Mouse (Mus musculus) gastrocnemius, adult 8-10 months (tissue): ENCODE measurements at regions not wholly inside any gene's neighbourhood (a gene's known extent, or its start where the extent isn't known, plus 50 kb on each side); places are given as distances from the start of the nearest gene placed in this dataset.

Experiments
- DNase-seq, 2 experiments: peaks; one replicate each; pipeline ENCODE4 v3.0.0; 2022; ENCODE audit warnings: low spot score in 2 of 2

DNA sequence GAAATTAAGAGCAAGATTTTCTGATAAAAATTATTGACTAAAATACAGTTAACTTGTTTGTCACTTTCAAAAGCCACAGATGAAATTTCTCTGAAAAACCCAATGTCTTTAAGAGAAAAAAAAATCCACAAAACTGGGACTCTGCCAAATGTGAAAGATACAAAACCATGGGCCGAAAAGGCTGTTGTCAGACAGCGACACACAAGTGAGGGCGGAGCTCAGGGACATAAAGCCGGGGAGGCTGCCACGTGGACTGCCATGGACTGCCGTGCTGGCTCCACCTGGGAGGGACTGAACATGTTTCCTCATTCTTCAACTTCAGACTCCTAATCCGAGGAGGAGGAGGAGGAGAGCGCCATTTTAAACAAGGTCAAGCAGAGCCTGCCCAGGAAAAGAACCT is 200.4 kb upstream of the Klf14 start:
- DNase-seq, result no peak

DNA sequence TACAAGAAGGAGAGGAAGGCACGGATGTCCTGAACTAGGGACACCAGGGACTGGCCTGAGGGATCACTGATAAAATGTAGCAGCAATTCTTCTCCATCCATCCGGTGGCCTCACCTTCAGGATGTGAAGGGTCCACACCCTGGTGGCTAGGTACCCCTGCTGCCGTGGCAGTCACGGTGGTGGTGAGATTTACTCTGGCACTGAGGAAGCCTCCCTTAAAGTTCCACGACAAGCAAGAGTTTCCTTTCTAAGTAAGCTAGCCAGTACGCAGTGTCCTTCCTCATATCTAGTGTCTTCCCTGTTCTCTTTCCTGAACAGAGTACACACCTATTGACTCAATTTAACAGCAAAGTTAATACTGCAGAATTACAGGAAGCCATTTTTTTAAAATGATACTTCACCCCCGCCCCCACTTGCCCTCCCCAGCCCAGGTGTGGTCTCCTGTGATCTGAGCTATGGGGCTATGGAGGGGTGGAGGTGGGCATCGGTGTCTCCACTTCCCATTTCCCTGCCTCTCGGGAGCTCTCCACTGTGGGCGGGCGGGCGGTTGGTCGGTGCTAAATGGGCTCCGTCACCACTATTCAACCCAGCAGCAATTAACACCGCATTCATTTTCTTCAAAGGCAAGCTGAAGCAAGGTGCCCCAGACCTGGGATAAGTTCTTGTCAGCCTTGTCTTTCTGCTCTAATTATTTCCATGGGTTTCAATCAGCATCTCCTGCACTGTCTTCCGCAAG is 201.2 kb upstream of the Klf14 start:
- no peak for DNase-seq

DNA sequence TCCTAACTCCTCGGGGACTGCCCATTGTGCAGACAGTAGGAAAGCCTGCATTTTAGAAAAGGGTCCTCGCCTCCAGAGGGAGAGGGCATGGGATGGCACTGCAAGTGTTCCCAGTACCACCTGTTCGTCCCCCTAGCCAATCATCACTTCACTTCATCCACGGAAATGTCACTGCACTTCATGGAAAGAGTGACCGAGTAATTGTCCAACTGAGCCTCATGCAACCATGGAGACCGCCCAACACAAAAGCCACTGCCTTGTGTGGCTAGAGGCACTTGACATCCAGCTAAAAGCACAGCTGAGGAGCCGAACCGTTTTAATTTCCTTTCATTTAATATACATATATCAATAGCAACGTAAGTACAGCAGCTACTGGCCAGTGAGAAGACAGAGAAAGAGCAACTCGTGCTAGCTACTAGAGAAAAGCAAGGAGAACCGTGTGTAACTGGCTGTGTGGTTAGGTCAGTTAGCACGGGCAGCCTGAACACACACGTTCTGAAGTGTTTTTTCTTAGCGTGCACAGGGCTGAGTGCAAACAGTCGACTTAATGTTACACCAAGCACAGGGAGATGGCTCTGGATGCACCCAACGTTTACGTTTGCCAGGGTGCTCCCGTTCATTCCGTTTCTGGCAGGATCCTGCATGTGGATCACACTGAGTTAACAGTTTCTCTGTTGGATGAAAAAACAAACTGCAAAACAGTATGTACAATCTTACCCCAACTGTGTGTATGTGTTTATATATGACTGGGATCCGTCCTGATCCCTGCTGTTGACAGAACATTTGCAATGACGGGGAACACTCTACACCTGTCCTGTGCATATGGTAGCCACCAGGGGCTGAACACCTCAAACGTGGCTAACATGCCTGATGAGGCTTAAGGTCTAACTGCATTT is 202.8 kb upstream of the Klf14 start:
- DNase-seq, result no peak

DNA sequence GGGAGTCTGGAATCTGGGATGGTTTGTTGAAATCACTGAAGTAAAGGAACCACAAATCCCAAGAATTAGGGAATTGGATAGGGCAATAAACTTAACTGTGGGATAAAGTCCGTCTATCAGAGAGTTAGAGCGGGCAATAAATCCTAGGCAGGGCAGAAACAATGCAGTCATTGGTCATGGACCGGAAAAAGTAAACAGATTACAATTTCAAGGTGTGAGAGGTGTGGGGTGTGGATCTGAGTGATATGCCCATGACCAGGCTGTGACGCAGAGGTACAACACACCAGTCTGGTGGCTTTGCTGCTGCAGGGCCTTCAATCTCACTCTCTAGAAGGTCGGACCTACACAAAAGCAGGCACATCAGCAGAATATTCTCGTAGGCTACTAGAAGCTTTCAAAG is 206.1 kb upstream of the Klf14 start:
- no peak for DNase-seq

DNA sequence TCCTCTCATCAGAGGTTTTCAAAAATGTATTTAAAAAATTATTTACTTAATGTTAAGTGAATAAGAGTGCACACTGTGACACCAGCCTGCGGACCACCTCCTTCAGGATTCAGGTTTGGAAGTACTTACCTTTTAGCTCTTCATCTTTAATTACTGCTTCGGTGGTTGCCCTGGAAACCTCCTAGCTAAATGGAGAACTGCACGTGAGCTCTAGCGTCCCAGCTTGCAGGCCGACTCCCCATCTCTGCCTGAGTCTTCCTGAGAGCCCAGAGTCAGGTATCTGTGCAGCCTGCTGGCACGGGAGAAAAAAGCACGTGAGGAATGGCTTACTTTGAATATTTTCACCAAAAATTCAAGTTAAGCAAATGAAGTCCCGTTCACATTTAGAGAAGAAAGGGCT is 207.5 kb upstream of the Klf14 start:
- DNase-seq, result no peak

DNA sequence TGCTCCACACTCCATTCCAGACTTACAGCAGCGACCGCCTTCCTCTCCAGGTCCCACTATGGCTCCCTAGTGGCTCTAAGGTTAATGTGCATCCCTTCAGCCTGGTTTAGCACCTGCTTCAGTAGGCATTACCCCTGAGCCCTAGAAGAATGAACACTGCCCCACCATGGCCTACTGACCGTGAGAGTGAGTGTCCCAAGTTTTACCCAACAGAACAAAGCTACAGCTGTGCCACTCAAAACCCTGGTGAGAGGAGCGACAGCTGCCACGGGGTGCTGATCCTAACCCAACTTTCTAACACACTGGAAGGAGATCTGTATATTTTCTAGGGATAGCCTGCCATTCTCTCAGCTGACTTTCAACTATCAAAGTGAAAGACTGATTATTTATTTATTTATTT is 208.9 kb upstream of the Klf14 start:
- no peak for DNase-seq

DNA sequence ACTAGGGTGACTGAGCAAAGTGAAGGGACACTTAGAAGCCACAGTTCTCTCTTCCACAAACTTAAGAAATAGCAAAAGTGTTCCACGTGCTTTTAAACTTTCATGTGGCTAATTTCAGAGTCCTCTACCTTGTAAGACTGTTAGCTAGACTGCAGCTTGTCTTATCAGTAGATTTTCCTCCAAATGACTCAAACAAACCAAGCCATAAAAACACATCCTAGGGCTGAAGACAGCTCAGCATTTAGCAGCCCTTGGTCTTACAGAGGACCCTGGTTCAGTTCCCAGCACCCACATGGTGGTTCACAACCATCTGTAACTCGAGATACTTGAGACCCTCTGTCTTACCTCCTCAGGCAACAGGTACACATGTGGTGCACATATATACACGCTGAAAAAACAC is 209.9 kb upstream of the Klf14 start:
- DNase-seq, result no peak

DNA sequence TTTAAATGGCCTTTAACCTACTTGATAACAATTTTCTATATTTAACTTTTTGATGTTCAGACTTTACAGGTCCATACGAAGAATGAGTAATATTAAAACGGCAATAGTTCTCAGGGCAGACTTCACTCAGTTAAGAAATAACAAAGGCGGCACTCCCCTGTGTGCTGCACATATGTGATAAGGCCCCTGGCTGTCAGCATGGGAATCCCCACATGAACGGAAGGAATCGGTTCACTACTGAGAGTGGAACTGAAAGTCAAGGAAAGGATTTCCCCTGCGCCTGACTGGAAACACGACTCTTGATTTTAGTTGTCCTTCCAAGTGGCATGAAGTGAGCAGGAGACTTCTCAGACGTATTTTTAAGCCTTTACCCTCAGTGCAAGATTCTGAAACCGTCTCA is 210.5 kb upstream of the Klf14 start:
- DNase-seq, result no peak

DNA sequence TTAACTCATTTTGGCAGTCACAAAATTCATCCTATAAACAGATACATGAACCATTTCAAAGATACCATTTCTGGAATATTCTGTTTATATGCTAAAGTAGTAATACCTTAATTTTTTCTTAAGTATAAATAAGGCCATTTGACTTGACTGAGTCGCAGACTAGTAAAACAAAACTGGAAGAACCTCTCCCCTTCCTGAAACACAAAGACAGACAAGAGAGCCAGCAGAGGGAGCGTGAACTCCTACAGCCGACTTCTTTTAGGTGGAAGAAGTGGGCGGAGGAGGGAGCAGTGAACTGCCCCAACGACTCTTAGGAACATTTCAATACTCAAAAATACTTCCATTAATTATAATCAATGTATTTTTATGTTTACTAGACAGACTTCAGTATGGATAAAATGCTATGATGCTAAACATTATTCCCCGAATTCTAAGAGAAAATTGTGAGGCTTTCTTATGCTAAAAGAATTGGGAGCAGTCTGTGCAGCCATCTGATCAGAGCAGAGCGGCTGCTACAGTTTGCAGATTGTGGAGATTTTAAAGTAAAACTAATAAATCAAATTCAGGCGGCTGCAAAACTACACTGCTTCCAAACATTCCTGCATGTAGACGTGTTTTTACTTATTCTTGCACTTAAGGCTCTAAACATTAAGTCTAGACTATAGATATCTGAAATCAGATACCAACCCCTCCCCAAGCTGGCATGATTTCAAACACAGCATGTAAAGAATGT is 211.2 kb upstream of the Klf14 start:
- no peak for DNase-seq

DNA sequence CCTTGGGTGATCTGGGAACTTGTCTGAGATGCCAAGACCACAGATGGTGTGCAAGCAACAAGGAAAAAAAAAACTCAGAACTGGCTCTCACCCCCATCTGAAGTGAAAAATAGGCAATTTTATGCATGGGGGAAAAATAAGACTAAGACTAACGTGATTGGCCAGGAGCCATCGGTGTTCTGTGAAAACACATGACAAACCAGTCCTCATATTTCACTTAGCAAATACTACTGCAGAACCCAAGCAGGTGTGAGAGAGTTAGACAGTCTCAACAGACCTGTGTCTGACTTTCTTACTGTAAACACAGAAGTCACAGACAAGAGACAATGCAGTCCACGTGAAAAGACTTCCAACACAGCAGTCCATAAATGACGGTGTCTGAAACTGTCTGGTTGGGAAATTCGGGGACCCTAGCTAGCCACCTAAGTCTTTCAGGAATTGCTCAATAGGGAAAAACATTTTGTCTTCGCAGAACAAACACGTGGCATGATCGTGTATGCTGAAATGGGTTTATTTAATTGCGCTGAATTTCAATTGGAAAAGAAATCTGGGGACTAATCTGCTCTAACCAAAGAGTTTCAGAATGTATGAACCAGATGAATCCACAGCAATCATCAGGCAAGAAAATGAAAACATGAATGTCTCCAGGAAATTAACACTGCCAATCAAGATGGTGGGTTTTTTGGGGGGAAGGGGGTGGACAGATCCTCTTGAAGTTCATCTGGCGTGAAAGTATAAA is 213.1 kb upstream of the Klf14 start:
- no peak for DNase-seq

DNA sequence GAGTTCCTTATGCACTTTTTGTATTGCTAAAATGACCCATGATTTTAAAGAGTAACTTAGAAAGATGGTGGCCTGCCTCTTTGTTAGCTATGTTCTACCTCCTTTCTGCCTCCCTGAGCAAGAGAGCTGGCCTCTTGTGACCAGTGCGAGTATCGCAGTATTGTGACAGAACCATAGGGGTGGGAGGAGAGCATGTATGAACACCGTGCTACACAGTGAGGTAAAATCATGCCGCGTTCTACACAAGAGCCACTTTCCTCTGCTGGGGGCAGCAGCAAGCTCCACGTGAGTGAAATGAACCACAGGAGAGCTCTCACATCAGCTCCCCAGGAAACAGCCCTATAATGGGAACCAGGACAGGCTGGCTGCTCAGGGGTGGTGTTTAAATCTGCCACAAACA is 216.9 kb upstream of the Klf14 start:
- no peak for DNase-seq

DNA sequence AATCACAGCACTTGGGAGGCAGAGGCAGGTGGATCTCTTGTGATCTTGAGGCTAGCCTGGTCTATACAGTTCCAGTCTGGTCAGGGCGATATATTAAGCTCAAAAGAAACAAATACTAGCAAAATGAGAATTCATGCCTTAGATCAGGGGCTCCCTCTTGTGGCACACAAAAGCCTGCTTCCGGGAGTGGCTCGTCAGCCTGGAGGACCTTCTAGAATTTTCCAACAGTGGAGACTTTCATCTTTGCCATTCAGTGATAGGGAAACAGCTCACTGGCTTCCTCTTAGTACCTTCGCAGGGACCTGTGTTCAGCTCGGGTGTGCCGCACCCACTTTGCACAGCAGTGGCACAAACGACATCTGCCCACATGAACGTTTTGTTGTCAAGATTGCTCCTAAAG is 217.5 kb upstream of the Klf14 start:
- no peak for DNase-seq

DNA sequence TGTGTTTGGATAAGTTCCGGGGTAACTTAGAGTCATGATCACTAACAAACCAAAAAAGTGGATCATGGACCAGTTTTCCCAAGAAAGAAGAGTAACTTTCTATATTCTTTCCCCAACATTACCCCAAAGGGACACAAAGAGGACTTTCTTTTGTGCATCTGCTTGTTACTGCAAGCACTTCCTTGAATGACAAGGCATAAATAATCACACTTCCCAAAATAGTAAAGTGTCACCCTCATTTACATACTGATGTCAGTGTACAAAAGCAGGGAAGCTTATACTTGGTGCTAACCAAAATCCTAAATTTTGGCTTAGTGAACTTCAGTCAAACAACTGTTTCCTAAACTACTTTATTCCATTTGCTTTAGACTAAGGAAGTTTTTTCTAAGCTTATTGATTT is 218.0 kb upstream of the Klf14 start:
- DNase-seq, result no peak

DNA sequence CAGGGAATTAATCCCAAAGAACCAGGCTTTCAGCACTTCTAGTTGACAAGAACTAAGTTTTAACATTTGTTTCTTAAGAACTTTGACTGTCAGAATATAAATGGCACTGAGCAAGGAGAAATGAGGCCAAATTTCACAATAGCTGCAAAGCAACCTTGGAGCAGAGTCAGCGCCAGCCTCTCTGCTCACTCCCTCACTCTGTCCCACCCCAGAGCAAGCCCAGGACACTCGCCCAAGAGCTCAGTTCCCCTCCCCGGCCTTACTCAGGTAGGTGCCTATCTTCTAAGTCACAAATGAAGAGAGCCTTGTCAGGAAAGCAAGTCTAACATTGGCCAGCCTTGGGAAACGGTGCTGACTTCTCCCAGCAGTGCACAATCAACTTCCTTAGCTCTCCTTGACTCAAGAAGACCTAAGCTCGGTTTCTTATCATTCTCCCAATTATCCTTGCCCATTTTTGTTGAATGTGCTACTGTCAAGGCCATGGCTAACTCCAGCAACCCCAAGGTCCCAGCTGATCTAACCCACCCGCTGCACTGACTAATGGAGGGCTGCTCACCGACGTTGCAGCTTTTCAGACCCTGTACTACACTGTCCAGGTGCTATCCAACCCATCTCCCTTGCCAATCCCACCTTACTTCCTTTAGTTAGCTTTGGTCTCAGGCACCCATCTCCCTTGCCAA is 219.5 kb upstream of the Klf14 start:
- DNase-seq, result no peak

DNA sequence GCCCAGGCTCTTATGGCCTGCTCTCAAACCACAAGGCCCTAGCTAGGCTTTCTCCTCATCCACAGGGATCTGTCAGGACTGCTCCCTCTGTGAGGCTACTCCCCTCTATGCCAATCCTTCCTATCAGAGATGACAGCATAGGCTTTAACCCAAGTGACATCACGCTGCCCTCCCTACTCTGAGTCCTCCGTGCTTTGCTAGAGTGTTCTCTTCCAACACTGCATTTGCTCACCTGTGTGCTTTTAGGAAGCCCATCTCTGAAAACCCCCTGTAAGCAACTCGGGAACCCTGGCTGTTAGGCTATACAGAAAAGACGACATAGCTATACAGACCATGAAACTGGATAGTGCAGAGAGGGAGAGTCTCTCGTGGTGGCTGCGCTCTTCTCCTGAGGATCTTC is 216.3 kb upstream of the Mkln1 start:
- DNase-seq, result no peak

DNA sequence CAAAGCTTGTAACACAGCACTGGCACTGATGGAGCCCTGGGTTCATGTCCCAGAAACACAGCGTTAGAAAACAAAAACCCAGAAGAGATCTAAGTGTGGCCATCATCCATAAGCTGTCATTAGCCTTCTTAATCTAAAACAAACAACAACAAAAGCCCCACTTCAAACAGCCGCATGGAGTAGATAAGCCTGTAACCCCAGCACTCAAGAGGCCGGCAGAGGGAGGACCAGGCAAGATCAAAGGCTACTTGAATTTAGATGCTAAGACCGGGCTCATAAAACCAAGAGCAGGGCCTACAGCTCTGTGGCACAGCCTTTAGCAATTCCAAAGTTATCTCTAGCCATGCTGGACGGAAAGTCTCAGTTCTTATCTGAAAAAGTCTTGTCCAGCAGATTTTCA is 215.4 kb upstream of the Mkln1 start:
- DNase-seq, result no peak

DNA sequence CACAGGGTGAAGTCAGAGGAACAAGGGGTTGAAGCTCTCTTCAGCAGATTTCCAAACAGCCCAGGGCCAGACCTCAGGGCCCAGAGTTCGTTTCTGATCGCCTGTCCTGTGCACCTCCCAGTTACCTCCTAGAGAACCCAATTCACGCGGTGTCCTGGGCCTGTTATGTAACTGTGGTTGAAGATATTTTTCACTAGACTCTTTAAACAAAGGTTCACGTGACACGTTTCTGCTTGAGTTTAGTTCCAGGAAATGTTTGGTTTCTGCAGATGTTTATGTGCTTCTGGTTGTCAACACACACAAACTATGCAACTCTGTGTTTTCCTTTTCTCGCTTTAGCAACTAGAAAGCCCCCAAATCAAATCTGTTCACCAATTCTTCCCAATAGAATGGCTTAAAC is 214.0 kb upstream of the Mkln1 start:
- DNase-seq, result no peak

DNA sequence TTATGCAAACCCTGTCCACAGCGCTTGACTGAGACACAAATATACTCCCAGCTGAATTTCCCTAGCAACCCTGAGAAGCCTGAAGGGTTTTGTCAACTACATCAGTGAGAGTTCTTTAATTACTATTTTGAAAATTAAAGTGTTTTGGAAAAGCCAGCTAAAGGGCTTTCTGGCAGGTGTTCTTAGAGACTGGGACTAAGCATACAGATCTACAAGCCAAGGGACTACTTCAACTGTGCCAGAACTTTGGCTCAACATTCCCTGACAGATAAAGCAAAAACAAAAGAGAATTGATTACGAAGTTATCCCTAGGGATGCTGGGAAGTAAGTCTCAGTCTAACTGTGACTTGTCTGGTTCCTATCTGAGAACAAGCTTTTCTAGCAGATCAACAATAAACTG is 213.4 kb upstream of the Mkln1 start:
- no peak for DNase-seq

DNA sequence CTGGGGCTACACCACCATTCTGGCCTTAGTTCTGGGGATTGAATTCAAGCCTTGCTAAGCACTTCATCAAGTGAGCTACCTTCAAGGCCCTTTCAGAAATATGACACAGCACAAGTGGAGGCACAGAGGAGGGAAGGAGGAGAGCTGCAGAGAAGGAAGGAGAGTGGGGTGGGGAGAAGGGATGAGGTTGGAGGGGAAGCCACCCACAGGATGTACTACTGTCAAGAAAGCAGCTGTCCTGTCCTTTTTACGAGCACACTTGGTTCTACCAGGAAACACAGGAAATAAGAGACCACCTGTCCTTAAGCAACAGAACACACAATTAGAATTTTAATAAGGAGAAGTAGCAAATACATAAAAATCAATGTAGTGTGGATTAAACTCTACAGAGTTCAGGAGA is 210.5 kb upstream of the Mkln1 start:
- DNase-seq, result no peak

DNA sequence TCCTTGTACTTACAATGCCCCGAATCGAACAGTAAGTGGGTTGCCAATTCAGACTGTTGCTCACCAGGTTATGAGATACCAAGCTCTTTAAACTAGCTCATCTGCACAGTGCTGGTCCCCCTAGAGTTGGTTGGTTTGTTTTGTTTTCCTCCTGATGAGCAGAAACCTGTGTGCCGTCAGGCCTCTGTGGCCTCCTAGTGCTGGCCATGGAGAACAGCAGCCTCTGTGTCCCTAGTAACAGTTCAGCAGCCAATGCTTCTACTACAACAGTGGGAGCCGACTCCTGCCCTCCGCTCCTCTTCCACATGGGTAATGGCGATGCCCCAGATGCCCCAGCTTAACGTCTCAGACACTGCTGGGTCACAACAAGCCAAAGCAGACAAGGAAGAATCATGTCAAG is 209.5 kb upstream of the Mkln1 start:
- DNase-seq, result no peak

DNA sequence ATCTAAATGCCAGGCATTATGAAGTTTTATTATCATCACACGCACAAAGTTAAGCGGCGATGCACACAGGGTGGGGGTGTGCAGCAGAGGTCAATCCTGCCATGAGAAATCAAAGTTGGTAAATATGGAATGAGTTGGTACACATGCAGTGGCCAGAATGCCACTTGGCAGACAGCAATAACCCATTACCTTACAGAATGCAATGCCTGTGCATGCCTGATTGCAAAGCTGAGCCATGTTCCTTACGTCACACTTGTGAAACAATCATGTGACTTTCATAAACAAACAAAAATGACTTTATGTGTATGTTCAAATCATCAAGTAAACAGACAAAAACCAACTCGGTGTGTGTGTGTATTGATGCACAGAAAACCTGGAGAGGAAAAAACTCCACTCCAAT is 208.5 kb upstream of the Mkln1 start:
- no peak for DNase-seq
